Mouse (Mus musculus) cerebellum, adult 2 months (tissue): ENCODE measurements around the gene Dmkn.

Experiments
- CTCF ChIP-seq: fragments of 200-500 bp; IDR thresholded peaks from 2 replicates; pipeline ENCODE4 v1.5.1; 2011; ENCODE audit warnings: low read depth, mild to moderate bottlenecking, control low read depth, low read length, moderate library complexity, borderline replicate concordance; ENCODE audit not compliant: insufficient read depth
- POLR2A ChIP-seq: fragments of 200-500 bp; IDR thresholded peaks from 2 replicates; pipeline ENCODE4 v1.6.1; 2011; ENCODE audit warnings: low read length, control low read depth, borderline replicate concordance; ENCODE audit not compliant: insufficient read depth

DNA sequence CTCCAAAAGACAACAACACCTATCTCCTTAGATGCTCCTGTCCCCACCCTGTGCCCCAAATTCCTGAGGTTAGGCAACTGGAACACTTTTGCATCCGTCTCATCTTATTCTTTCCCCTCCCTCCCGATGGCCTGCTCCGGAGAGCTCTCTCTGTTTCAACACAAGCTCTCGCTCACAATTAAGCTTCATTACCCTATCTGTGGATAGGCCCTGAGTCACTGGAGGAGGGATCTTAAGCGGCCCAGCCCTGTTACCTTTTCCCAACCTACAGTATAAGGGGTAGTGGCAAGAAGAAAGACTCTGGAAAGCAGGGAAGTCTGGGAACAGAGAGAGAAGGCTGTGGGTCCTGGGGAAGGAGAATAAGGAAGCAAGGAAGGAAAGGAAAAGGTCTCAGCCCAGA is at the start of gene Dmkn:
- TF ChIP-seq POLR2A (no peak), CTCF (no peak)
